Mouse (Mus musculus): ENCODE data around the gene Hcn1. TPM values are rescaled to one million over a fixed set of nuclear protein-coding genes. Genes with fewer than 3 reads are reported as not detected.

Hcn1 gene
- polyA plus RNA-seq, 1 experiment from 2014 or later = 0.04 TPM

- WGBS = 54% methylated on average over 3 of the region's 3 CpGs
- Histone ChIP-seq H3K36me3 (ENCODE audit: control insufficient read depth, insufficient read depth, low read length) (no peaks in the 10 kb centered on the region), H3K4me1 (replicated peaks; ENCODE audit: control insufficient read depth, insufficient read depth, low read length) (no peaks in the 10 kb centered on the region), H3K27ac (ENCODE audit: low read depth, low read length) (no peak overlapping the region), H3K27me3 (replicated peaks; ENCODE audit: control insufficient read depth, insufficient read depth, low read length) (no peaks in the 10 kb centered on the region), H3K9ac (ENCODE audit: low read depth, low read length) (no peak overlapping the region), H3K4me2 (no peak overlapping the region), H3K4me3 (ENCODE audit: low read depth, low read length) (no peak overlapping the region), H3K9me3 (ENCODE audit: control insufficient read depth, low read length) (no peaks in the 10 kb centered on the region)
- DNase-seq (ENCODE audit: low spot score) = no peak
- ATAC-seq (replicated peaks; ENCODE audit: low FRiP score) = no peak
These were observed 256.3 kb downstream of the Hcn1 start for GRCm38 (mm10) chr13:117858416-117858815.

- H3K4me2 ChIP-seq = no peak overlapping the region
- no peak overlapping the region for H3K27ac ChIP-seq (ENCODE audit: low read depth, low read length)
- H3K36me3 ChIP-seq (ENCODE audit: control insufficient read depth, insufficient read depth, low read length) = no peaks in the 10 kb centered on the region
- whole genome bisulfite sequencing = 66% methylated on average over 8 of the region's 8 CpGs
- no peaks in the 10 kb centered on the region for H3K27me3 ChIP-seq (replicated peaks; ENCODE audit: control insufficient read depth, insufficient read depth, low read length)
- ATAC-seq (replicated peaks; ENCODE audit: low FRiP score) (no peak), DNase-seq (ENCODE audit: low spot score) (no peak)
- H3K9me3 ChIP-seq (ENCODE audit: control insufficient read depth, low read length) = no peaks in the 10 kb centered on the region
- H3K9ac ChIP-seq (ENCODE audit: low read depth, low read length) = no peak overlapping the region
- H3K4me3 ChIP-seq (ENCODE audit: low read depth, low read length) = no peak overlapping the region
- no peaks in the 10 kb centered on the region for H3K4me1 ChIP-seq (replicated peaks; ENCODE audit: control insufficient read depth, insufficient read depth, low read length)
These were observed 275.7 kb downstream of the Hcn1 start for GRCm38 (mm10) chr13:117877787-117878186.

DNA sequence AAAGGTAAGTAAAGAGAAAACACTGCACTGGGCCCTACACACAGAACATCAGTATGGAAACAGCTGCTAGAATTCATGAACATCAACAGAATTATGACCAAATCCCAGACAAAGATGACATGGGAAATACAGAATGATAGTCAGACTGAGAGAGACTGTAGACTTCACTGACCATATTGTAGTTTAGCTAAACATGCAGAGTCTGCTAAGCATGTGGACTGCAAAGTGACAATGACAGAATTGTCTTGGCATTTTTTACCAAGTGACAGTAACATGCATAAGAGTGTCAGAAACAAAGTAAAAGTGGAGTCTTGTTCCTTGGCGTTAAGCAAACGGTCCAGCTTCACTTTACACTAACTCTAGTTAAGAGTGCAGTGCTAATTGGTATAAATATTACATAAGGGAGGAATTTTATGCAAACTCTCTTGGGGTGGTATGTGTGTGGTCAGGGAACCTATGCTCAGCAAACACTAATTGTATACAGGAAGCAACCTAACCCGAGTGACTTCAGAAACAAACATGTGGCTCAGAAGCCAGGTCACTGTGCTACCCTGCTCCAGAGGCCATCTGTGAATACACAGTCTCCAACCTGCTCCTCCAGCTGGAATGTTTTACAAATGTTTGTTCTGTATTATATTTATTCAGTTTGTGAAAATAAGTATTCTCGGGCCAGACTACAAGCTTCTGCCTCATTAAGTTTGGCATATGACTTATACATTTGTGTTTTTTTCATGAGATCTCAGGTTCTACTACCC is 278.5 kb downstream of the Hcn1 start:
- Histone ChIP-seq H3K9ac (ENCODE audit: low read depth, low read length) (no peak overlapping the region), H3K36me3 (ENCODE audit: control insufficient read depth, insufficient read depth, low read length) (no peaks in the 10 kb centered on the region), H3K27me3 (replicated peaks; ENCODE audit: control insufficient read depth, insufficient read depth, low read length) (no peaks in the 10 kb centered on the region), H3K4me3 (ENCODE audit: low read depth, low read length) (no peak overlapping the region), H3K27ac (ENCODE audit: low read depth, low read length) (no peak overlapping the region), H3K4me2 (no peak overlapping the region), H3K4me1 (replicated peaks; ENCODE audit: control insufficient read depth, insufficient read depth, low read length) (no peaks in the 10 kb centered on the region), H3K9me3 (ENCODE audit: control insufficient read depth, low read length) (no peaks in the 10 kb centered on the region)
- 79% methylated on average over 4 of the region's 4 CpGs for WGBS
- DNase-seq (ENCODE audit: low spot score) (no peak), ATAC-seq (replicated peaks; ENCODE audit: low FRiP score) (no peak; the same call in 1 of the 2 replicates)

DNA sequence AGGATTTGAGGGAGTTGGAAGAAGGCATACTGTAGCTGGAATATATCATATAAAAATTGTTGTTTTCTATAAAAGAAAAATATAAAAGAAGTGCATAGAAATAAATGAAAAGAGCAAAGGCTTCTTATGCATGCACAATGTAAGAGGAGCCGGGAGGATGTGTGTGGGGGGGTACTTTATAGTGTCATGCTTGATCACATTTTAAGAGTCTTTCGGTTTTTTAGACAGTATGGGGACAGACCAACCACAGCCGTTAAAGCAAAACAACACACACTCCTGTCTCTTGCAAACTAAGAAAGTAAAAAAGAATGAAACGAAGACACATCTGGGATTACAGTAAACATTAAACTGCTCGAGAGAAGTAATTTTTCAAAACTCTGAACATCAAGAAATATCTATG is 290.0 kb downstream of the Hcn1 start:
- Histone ChIP-seq H3K4me1 (replicated peaks; ENCODE audit: control insufficient read depth, insufficient read depth, low read length) (no peaks in the 10 kb centered on the region), H3K9ac (ENCODE audit: low read depth, low read length) (no peak overlapping the region), H3K4me2 (no peak overlapping the region), H3K27ac (ENCODE audit: low read depth, low read length) (no peak overlapping the region), H3K4me3 (ENCODE audit: low read depth, low read length) (no peak overlapping the region), H3K36me3 (ENCODE audit: control insufficient read depth, insufficient read depth, low read length) (no peaks in the 10 kb centered on the region), H3K27me3 (replicated peaks; ENCODE audit: control insufficient read depth, insufficient read depth, low read length) (no peaks in the 10 kb centered on the region), H3K9me3 (ENCODE audit: control insufficient read depth, low read length) (no peaks in the 10 kb centered on the region)
- DNase-seq (ENCODE audit: low spot score) = no peak
- no peak for ATAC-seq (replicated peaks; ENCODE audit: low FRiP score)
- WGBS = 76% methylated on average over 5 of the region's 5 CpGs

- no peaks in the 10 kb centered on the region for H3K4me1 ChIP-seq (replicated peaks; ENCODE audit: control insufficient read depth, insufficient read depth, low read length)
- no peaks in the 10 kb centered on the region for H3K27me3 ChIP-seq (replicated peaks; ENCODE audit: control insufficient read depth, insufficient read depth, low read length)
- H3K36me3 ChIP-seq (ENCODE audit: control insufficient read depth, insufficient read depth, low read length) = no peaks in the 10 kb centered on the region
- no peaks in the 10 kb centered on the region for H3K9me3 ChIP-seq (ENCODE audit: control insufficient read depth, low read length)
- DNase-seq (ENCODE audit: low spot score) = no peak
- no peak overlapping the region for H3K4me2 ChIP-seq
- no peak overlapping the region for H3K27ac ChIP-seq (ENCODE audit: low read depth, low read length)
- 69% methylated on average over 2 of the region's 2 CpGs for WGBS
- H3K4me3 ChIP-seq (ENCODE audit: low read depth, low read length) = no peak overlapping the region
- H3K9ac ChIP-seq (ENCODE audit: low read depth, low read length) = no peak overlapping the region
- ATAC-seq (replicated peaks; ENCODE audit: low FRiP score) = no peak
These were observed 295.9 kb downstream of the Hcn1 start for GRCm38 (mm10) chr13:117898052-117898451.

- 74% methylated on average over 3 of the region's 3 CpGs for WGBS
- Histone ChIP-seq H3K4me1 (replicated peaks; ENCODE audit: control insufficient read depth, insufficient read depth, low read length) (no peaks in the 10 kb centered on the region), H3K4me2 (no peak overlapping the region), H3K9ac (ENCODE audit: low read depth, low read length) (no peak overlapping the region), H3K36me3 (ENCODE audit: control insufficient read depth, insufficient read depth, low read length) (no peaks in the 10 kb centered on the region), H3K9me3 (ENCODE audit: control insufficient read depth, low read length) (no peaks in the 10 kb centered on the region), H3K27ac (ENCODE audit: low read depth, low read length) (no peak overlapping the region), H3K4me3 (ENCODE audit: low read depth, low read length) (no peak overlapping the region), H3K27me3 (replicated peaks; ENCODE audit: control insufficient read depth, insufficient read depth, low read length) (no peaks in the 10 kb centered on the region)
- ATAC-seq (replicated peaks; ENCODE audit: low FRiP score) (no peak), DNase-seq (ENCODE audit: low spot score) (no peak)
These were observed 305.7 kb downstream of the Hcn1 start for GRCm38 (mm10) chr13:117907801-117908200.

DNA sequence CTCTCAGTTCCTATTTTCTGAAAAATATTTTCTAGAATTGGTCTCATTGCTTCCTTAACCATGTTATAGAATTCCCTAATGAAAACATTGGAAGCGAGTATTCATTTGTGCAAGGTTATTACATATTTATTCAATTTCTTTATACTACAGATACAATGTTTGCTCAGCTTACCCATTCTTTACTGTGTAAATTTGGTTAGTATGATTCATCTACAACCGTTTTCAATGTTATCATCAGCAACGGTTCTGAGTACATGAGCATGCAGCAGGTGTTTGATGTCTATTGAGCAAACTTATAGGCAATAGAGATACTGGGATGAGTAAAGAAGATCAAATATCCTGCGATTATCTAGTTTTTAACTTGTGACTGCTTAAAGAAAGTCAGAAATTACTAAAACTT is 327.6 kb downstream of the Hcn1 start:
- ATAC-seq (replicated peaks; ENCODE audit: low FRiP score) (no peak), DNase-seq (ENCODE audit: low spot score) (no peak)
- Histone ChIP-seq H3K4me3 (ENCODE audit: low read depth, low read length) (no peak overlapping the region), H3K36me3 (ENCODE audit: control insufficient read depth, insufficient read depth, low read length) (no peaks in the 10 kb centered on the region), H3K9me3 (ENCODE audit: control insufficient read depth, low read length) (no peaks in the 10 kb centered on the region), H3K27ac (ENCODE audit: low read depth, low read length) (no peak overlapping the region), H3K27me3 (replicated peaks; ENCODE audit: control insufficient read depth, insufficient read depth, low read length) (no peaks in the 10 kb centered on the region), H3K4me1 (replicated peaks; ENCODE audit: control insufficient read depth, insufficient read depth, low read length) (no peaks in the 10 kb centered on the region), H3K4me2 (no peak overlapping the region), H3K9ac (ENCODE audit: low read depth, low read length) (no peak overlapping the region)
- 78% methylated on average over 4 of the region's 4 CpGs for WGBS

- no peak for DNase-seq (ENCODE audit: low spot score)
- WGBS = 68% methylated on average over 2 of the region's 2 CpGs
- no peak overlapping the region for H3K4me3 ChIP-seq (ENCODE audit: low read depth, low read length)
- no peaks in the 10 kb centered on the region for H3K9me3 ChIP-seq (ENCODE audit: control insufficient read depth, low read length)
- no peak overlapping the region for H3K27ac ChIP-seq (ENCODE audit: low read depth, low read length)
- no peaks in the 10 kb centered on the region for H3K4me1 ChIP-seq (replicated peaks; ENCODE audit: control insufficient read depth, insufficient read depth, low read length)
- no peaks in the 10 kb centered on the region for H3K27me3 ChIP-seq (replicated peaks; ENCODE audit: control insufficient read depth, insufficient read depth, low read length)
- no peak for ATAC-seq (replicated peaks; ENCODE audit: low FRiP score)
- no peak overlapping the region for H3K4me2 ChIP-seq
- no peak overlapping the region for H3K9ac ChIP-seq (ENCODE audit: low read depth, low read length)
- no peaks in the 10 kb centered on the region for H3K36me3 ChIP-seq (ENCODE audit: control insufficient read depth, insufficient read depth, low read length)
These were observed 329.6 kb downstream of the Hcn1 start for GRCm38 (mm10) chr13:117931746-117932145.

GRCm38 (mm10) chr13:117938761-117939160 is 336.6 kb downstream of the Hcn1 start:
- 83% methylated on average over 1 of the region's 1 CpGs for WGBS
- DNase-seq (ENCODE audit: low spot score) (no peak), ATAC-seq (replicated peaks; ENCODE audit: low FRiP score) (no peak)
- H3K27me3 ChIP-seq (replicated peaks; ENCODE audit: control insufficient read depth, insufficient read depth, low read length) = no peaks in the 10 kb centered on the region
- H3K9me3 ChIP-seq (ENCODE audit: control insufficient read depth, low read length) = no peaks in the 10 kb centered on the region
- H3K9ac ChIP-seq (ENCODE audit: low read depth, low read length) = no peak overlapping the region
- no peak overlapping the region for H3K4me2 ChIP-seq
- H3K4me1 ChIP-seq (replicated peaks; ENCODE audit: control insufficient read depth, insufficient read depth, low read length) = no peaks in the 10 kb centered on the region
- H3K4me3 ChIP-seq (ENCODE audit: low read depth, low read length) = no peak overlapping the region
- H3K27ac ChIP-seq (ENCODE audit: low read depth, low read length) = no peak overlapping the region
- no peaks in the 10 kb centered on the region for H3K36me3 ChIP-seq (ENCODE audit: control insufficient read depth, insufficient read depth, low read length)

Data from liver, embryonic 11.5 days (tissue).